Mouse (Mus musculus) lung, adult 2 months (tissue): ENCODE measurements around the gene Mapk13. TPM values are rescaled to one million over a fixed set of nuclear protein-coding genes. Genes with fewer than 3 reads are reported as not detected.

Source experiments
- DNase-seq: peaks from one replicate; pipeline ENCODE4 v3.0.0; 2022
- H3K4me1 ChIP-seq: fragments of 200-500 bp; 2 replicates; pipeline ENCODE4 v1.6.1; 2011; ENCODE audit warnings: low read length; ENCODE audit not compliant: control insufficient read depth, insufficient read depth
- H3K4me3 ChIP-seq: fragments of 200-500 bp; replicated peaks from 2 replicates; pipeline ENCODE3; 2011; ENCODE audit warnings: low read depth, mild to moderate bottlenecking, control low read depth, low read length; ENCODE audit errors: extremely low read depth
- CTCF ChIP-seq: fragments of 200-500 bp; IDR thresholded peaks from 2 replicates; pipeline ENCODE4 v1.5.1; 2011; ENCODE audit warnings: mild to moderate bottlenecking, low read length, control low read depth; ENCODE audit not compliant: insufficient read depth
- POLR2A ChIP-seq: fragments of 200-500 bp; IDR thresholded peaks from 2 replicates; pipeline ENCODE4 v1.6.1; 2011; ENCODE audit warnings: low read depth, mild to moderate bottlenecking, control low read depth, low read length, borderline replicate concordance; ENCODE audit errors: extremely low read depth
- WGBS: fragments of 180-500 bp; shearing (Covaris S2); methylation state at CpG from one replicate; pipeline ENCODE4 v1.1.7; 2018; 5-methylcytosine and 5-hydroxymethylcytosine counted together
- polyA plus RNA-seq: library from polyadenylated mRNA; depleted of rRNA; stranded (reverse); fragments of >200 nt; gene quantifications from 2 replicates; pipeline ENCODE4 v1.2.3, GENCODE M21; 2012

Mapk13 gene
- polyA plus RNA-seq, 1 experiment: 19.4 TPM

DNA sequence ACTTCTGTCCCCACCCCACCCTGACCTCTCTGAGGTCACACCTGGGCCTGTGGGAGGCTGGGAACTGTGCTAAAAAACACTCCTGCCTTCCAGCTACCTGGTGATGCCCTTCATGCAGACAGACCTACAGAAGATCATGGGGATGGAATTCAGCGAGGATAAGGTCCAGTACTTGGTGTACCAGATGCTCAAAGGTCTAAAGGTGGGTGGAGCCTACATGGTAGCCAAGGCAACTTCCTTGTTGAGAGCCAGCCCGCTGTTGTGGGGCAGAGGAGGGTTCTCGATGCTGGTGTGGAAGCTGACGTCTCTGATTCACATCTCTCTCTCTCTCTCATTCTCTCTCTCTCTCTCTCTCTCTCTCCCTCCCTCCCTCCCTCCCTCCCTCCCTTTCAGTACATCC lies 6.1 kb downstream of the Mapk13 start:
- WGBS: 73% methylated on average over 4 of the region's 4 CpGs
- DNase-seq: no peak
- no peak for TF ChIP-seq CTCF
- no peak for TF ChIP-seq POLR2A

DNA sequence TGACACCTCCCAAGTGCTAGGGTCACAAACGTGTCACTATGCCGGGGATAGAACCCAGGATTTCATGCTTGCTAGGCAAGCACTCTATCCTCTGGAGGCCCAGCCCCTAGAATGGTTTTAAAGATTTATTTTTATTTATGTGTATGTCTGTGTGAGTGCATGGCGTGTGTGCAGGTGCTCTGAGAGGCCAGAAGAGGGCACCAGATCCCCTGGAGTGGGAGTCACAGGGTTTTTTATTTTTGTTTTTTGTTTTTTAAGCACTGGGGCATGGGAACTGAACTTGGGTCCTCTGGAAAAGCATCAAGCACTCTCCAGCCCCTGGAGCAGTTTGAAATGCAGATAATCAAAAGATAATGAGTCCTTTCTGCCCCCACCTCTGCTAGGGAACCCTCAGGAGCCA lies 7.7 kb downstream of the Mapk13 start:
- no peak for DNase-seq
- 93% methylated on average over 3 of the region's 3 CpGs for WGBS
- TF ChIP-seq POLR2A (no peak), CTCF (no peak)
- H3K4me3 ChIP-seq: no peak overlapping the region
- no peaks in the 10 kb centered on the region for H3K4me1 ChIP-seq

More for the DNA sequence above, 6.1 kb downstream of the Mapk13 start:
- H3K4me3 ChIP-seq: no peak overlapping the region
- no peaks in the 10 kb centered on the region for H3K4me1 ChIP-seq

DNA sequence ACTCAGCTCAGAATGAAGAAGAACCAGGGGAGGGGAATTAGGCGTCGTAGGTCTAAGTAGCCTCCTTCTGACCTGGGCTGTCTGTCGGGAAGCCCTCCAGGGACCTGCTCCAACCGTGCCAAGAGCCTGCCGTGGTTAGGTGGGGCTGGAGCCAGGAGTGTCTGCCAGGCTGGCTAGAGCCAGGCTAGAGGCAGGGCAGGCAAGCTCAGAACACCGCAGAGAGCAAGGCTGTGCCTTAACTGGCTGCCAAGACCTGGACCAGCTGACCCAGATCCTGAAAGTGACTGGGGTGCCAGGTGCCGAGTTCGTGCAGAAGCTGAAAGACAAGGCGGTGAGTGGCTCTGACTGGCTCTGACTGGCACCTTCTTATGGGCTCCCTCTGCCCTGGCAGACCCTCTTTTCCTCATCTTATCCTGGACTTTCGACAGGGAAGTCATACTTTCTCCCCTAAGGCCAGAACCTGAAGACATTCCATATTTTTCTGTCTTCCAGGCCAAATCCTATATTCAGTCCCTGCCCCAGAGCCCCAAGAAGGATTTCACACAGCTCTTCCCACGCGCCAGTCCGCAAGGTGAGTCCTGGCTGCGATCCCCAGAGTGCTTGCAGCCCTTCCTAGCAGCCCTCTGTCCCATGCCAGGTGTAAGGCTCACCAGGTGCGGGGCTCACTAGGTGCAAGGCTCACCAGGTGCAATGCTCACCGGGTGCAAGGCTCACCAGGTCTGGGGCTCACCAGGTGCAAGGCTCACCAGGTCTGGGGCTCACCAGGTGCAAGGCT lies 8.3 kb downstream of the Mapk13 start:
- Histone ChIP-seq H3K4me1 (no peaks in the 10 kb centered on the region), H3K4me3 (no peak overlapping the region)
- WGBS: 86% methylated on average over 16 of the region's 16 CpGs
- TF ChIP-seq CTCF (no peak), POLR2A (no peak)
- no peak for DNase-seq

DNA sequence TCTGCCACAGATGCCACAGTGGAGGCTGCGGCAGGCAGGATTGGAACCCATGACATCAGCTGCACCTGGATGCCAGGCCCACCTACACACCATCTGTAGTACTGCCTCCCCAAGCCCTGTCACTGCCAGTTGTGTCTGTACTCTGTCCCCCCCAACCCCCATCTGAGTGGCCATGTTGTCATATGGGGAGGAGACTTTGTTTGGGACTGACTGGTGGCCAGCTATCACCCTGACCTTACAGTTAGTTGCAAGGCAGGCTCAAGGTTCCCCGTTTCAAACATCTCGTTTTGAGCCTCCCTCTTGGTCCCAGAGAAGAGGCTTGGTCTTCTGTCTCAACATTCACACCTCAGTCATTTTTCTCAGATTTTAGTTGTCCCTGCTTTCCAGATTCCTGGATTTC lies 10.6 kb downstream of the Mapk13 start:
- TF ChIP-seq POLR2A (no peak), CTCF (no peak)
- WGBS: 87% methylated on average over 3 of the region's 3 CpGs
- H3K4me1 ChIP-seq: no peaks in the 10 kb centered on the region
- no peak for DNase-seq
- no peak overlapping the region for H3K4me3 ChIP-seq

DNA sequence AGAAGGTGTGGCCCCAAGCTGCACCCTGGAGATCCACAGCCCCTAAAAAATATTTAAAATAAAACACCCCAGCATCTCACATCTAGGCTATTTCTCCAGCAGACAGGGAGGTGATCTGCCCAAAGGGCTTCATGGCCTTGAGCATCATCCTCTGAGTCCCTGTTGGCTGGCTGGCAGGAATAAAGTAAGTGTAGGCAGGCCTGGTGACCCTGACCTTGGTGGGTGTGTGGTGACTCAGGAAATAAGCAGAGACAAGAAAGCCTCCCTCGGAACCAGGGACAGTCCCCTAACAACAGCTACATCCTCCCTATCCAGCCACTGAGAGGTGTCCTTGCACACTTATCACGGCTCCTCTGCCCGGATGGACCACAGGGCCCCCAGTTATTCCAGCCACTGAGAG lies 11.7 kb downstream of the Mapk13 start:
- no peak overlapping the region for H3K4me3 ChIP-seq
- DNase-seq: no peak
- TF ChIP-seq CTCF (no peak), POLR2A (no peak)
- WGBS: 48% methylated on average over 3 of the region's 3 CpGs
- H3K4me1 ChIP-seq: no peaks in the 10 kb centered on the region

DNA sequence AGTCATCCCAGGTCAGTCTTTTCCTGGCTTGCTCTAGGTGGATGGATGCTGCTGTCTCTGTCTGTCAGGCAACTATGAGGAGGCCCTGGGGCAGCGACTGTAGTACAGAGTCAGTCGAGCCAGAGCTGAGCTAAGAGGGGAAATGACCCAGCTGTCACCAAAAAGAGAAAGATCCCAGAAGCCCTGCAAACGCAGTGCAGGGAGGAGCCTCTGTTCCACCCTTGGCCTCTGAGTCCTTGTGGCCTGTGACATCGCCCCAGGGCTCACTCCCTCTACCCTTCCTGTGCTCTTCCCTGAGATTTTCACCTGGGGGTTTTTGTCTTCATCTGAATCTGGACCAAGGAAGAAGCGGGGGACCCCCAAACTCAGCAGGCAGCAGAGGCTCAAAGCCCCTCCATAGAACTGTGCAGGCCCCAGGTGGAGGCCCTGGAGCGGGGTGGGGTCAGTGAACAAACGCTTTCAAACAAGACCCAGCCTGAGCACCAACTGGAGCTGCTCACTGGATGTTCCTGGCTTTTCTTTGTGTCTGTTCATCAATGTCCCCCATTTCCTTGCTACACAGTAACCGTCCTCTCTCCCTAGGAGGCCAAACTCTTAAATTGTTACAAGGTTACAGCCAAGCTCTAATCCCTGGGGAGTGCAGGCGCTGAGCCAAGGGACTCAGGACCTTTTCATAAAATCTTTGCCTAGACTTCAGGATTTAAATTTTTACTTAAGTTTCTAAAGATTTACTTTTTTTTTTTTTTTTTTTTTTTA lies 12.4 kb downstream of the Mapk13 start:
- WGBS: 64% methylated on average over 9 of the region's 9 CpGs
- DNase-seq: no peak
- TF ChIP-seq POLR2A (no peak), CTCF (no peak)

DNA sequence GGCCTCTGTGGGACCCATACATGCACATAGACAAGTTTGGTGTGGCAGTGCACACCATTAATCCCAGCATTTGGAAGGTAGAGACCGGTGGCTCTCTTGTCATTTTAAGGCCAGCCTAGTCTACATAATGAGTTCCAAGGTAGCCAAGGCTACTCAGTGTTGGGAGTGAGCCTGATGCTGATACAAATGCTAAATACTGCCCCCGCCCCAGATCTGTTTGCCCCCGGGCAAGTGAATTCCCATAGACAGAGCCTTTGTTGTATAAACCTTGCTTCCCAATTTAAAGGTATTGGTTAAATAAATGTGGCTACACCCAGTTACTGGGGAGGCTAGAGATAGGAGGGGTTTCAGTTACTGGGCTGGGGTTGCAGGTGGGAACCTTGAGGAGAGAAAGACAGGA lies 15.9 kb downstream of the Mapk13 start:
- DNase-seq: no peak
- Histone ChIP-seq H3K4me3 (no peak overlapping the region), H3K4me1 (no peaks in the 10 kb centered on the region)
- 90% methylated on average over 3 of the region's 3 CpGs for WGBS
- no peak for TF ChIP-seq CTCF
- TF ChIP-seq POLR2A: no peak

More for the DNA sequence above, 12.4 kb downstream of the Mapk13 start:
- no peak overlapping the region for H3K4me3 ChIP-seq
- H3K4me1 ChIP-seq: no peaks in the 10 kb centered on the region

DNA sequence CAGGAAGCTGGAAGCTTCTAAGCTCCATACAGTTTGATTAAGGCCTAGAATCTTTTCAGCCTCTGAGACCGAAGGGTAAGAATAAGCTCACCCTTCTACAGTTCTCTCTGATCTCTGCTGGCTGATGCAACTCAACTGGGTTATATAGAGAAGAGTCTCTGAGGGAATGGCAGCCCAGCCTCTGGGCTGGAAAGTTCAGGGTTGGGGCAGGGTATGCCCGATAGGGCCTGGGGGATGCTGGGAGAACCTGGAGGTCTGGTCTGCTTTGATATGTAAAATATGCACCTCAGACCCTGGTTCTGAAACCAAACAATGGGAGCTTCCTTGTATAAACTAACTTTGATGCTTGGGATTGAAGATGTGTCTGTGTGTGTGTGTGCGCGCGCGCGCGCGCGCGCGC lies 18.4 kb downstream of the Mapk13 start:
- Histone ChIP-seq H3K4me3 (no peak overlapping the region), H3K4me1 (no peaks in the 10 kb centered on the region)
- WGBS: 96% methylated on average over 12 of the region's 12 CpGs
- DNase-seq: no peak
- TF ChIP-seq POLR2A (no peak), CTCF (no peak)

DNA sequence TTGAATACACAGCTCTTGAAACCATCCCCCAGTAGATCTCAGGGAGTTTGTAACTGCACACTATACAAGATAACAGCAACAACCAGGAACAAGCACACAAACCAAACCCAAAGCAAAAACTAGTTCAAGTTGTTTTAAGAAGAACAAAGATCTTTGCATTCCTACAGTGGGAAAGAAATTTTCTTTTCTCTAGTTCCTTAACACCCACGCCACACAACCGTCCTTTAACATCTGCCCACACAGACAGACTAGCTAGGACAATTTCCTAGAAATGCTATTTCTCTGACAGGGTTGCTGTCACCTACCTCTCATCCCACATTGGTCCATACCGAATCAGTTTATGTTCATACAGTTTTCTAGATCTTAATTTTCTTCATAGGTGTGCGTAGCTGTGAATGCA lies 27.9 kb downstream of the Mapk13 start:
- no peak for TF ChIP-seq CTCF
- no peak for TF ChIP-seq POLR2A
- Histone ChIP-seq H3K4me1 (peaks cover 3% of the 10 kb centered on the region), H3K4me3 (no peak overlapping the region)
- DNase-seq: no peak
- 91% methylated on average over 4 of the region's 4 CpGs for WGBS
